Mouse (Mus musculus): ENCODE measurements at regions not wholly inside any gene's neighbourhood (a gene's known extent, or its start where the extent isn't known, plus 50 kb on each side); places are given as distances from the start of the nearest gene placed in this dataset.

- DNase-seq (ENCODE audit: low spot score): no peak
These were observed 203.4 kb upstream of the Satb1 start for GRCm38 (mm10) chr17:52036479-52036878.

GRCm38 (mm10) chr17:52031079-52031478 lies 198.0 kb upstream of the Satb1 start:
- no peak for DNase-seq (ENCODE audit: low spot score)

GRCm38 (mm10) chr17:51986920-51987319 lies 153.8 kb upstream of the Satb1 start:
- DNase-seq (ENCODE audit: low spot score): no peak

- DNase-seq (ENCODE audit: low spot score): no peak
These were observed 153.1 kb upstream of the Satb1 start for GRCm38 (mm10) chr17:51986212-51986611.

GRCm38 (mm10) chr17:51979126-51979525 lies 146.0 kb upstream of the Satb1 start:
- DNase-seq (ENCODE audit: low spot score): no peak

- no peak for DNase-seq (ENCODE audit: low spot score)
These were observed 138.4 kb upstream of the Satb1 start for GRCm38 (mm10) chr17:51971444-51971843.

GRCm38 (mm10) chr17:51966573-51967284 lies 133.6 kb upstream of the Satb1 start:
- no peak for DNase-seq (ENCODE audit: low spot score)

- DNase-seq (ENCODE audit: low spot score): no peak
These were observed 129.5 kb upstream of the Satb1 start for GRCm38 (mm10) chr17:51962529-51963110.

GRCm38 (mm10) chr17:51961337-51961736 lies 128.2 kb upstream of the Satb1 start:
- no peak for DNase-seq (ENCODE audit: low spot score)

GRCm38 (mm10) chr17:51956275-51956674 lies 123.2 kb upstream of the Satb1 start:
- no peak for DNase-seq (ENCODE audit: low spot score)

- DNase-seq (ENCODE audit: low spot score): no peak
These were observed 104.6 kb upstream of the Satb1 start for GRCm38 (mm10) chr17:51937707-51938106.

- no peak for DNase-seq (ENCODE audit: low spot score)
These were observed 103.0 kb upstream of the Satb1 start for GRCm38 (mm10) chr17:51936071-51936470.

- no peak for DNase-seq (ENCODE audit: low spot score)
These were observed 93.3 kb upstream of the Satb1 start for GRCm38 (mm10) chr17:51926392-51926791.

- DNase-seq (ENCODE audit: low spot score): no peak
These were observed 73.9 kb upstream of the Satb1 start for GRCm38 (mm10) chr17:51907031-51907430.

GRCm38 (mm10) chr17:51906418-51906817 lies 73.3 kb upstream of the Satb1 start:
- no peak for DNase-seq (ENCODE audit: low spot score)

GRCm38 (mm10) chr17:51903885-51904284 lies 70.8 kb upstream of the Satb1 start:
- DNase-seq (ENCODE audit: low spot score): no peak

- no peak for DNase-seq (ENCODE audit: low spot score)
These were observed 66.3 kb upstream of the Satb1 start for GRCm38 (mm10) chr17:51899376-51899775.

GRCm38 (mm10) chr17:51896160-51896559 lies 63.1 kb upstream of the Satb1 start:
- DNase-seq (ENCODE audit: low spot score): no peak

GRCm38 (mm10) chr17:51894278-51894677 lies 61.2 kb upstream of the Satb1 start:
- no peak for DNase-seq (ENCODE audit: low spot score)

- no peak for DNase-seq (ENCODE audit: low spot score)
These were observed 59.8 kb upstream of the Satb1 start for GRCm38 (mm10) chr17:51892856-51893255.

- no peak for DNase-seq (ENCODE audit: low spot score)
These were observed 59.1 kb upstream of the Satb1 start for GRCm38 (mm10) chr17:51892159-51892558.

Data from testis, postnatal 10 days (tissue).